Mouse (Mus musculus) left cerebral cortex, adult 11 months (tissue): Measurements from ENCODE around the gene Kif3b.
"Not testable (repeated sequence)": the region's sequence is repeated elsewhere in the genome, so short reads cannot be mapped to it uniquely, and the experiment has no call there.

Experiments
- DNase-seq: peaks from one replicate; pipeline ENCODE4 v3.0.0; 2022; ENCODE audit warnings: low spot score

Kif3b gene

DNA sequence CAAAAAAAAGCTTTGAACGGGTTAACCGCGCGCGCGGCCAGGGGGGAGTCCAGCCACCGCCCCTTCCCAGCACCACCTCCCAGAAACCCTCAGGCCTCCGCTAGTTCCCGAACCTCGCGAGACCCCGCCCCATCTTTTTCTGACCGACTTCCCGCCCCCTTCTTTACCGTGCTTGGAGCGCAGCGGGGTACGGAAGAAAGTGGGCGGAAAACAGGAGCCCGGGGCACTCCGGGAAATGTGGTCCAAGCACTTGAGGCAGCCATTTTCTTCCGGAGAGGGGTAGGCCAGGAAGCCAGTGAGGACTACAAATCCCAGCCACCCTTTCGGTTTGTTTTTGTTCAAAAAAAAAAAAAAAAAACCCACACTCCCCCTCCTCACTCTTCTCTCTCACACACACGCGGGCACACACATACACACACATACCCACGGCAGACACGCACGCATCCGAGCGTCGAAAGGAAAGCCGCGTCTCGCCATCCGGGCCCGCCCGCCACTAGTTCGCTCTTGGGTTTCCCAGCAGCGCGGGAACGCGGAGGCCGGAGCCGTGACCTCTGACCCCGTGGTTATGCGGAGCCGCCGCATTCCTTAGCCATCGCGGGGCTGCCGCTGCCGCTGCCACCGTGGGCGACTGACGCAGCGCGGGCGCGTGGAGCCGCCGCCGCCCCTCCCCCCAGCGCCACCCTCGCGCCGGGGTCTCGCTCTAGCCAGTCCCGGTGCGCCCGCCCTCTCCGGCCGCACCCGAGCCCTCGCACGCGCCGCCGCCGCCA lies 54.4 kb downstream of the Kif3b start, which contains the start of gene Asxl1:
Gene Asxl1 (plus strand): TSS at position 376 of the 767 bp plus-strand sequence.
- peak; percentile 95 for DNase-seq

GRCm38 (mm10) chr2:153346221-153347182 lies 55.3 kb downstream of the Kif3b start:
- DNase-seq = no peak

GRCm38 (mm10) chr2:153347183-153347781 lies 56.1 kb downstream of the Kif3b start:
- DNase-seq = no peak

DNA sequence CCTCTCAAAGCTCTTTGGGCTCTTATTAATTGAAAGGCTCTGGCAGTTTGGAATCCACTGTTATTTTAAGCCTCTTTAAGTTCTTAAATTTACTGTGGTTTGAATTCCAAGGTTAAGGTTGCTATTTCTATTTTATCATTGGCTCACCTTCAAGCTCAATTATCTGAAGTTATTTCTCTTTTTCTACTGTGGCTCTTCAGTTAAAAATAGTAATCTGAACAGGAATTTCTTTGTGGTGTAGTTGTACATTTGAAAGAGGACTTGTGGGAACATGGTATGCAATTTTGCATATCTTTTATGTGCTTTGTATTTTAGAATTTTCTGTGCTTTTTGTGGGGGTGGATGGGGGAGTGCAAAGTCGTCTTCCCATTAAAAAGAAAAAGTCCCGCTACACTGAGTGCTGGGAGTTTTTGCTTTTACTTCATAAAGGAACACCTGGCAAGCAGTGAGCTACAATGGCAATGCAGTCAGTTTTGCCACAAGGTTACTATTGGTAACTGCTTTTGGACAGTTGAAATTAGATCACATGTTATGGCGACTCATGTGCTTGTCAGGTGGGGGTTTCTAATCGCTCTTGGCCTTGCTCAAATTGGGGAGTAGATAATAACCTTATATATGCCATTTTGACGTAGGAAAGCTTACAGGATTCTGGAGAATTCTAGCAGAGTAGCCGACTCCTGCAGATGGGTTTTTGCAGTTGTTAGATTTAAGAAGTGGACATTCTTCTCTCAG lies 57.1 kb downstream of the Kif3b start:
- no peak for DNase-seq

DNA sequence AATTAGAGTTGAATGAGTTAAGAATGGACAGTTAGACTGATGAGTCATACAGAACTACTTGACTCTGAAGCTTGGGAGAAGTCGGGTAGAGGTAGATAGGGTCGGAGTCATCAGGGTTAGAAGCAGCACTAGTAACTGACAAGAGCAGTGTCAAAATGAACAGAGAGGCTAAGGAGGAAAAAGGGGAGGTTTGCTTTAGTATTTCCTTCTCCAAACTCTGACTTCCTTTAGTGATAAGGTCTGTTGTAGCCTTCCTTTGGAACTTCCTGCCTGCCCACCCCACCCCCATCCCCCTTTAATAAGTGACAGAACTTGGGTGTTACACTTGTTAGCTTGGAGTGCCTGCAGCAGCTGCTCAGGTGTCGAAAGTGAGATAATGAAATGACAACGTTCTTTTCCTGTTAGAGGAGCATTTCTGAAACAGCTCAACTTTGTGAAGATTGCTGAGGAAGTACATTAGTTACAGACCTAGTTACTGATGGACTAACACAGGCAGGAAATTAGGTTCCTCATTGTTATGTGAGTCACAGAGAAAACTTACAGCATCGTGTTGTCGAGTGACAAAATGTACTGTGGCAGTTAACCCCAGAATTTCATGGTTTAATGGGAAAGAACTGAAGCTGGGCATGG lies 59.5 kb downstream of the Kif3b start:
- DNase-seq = no peak

DNA sequence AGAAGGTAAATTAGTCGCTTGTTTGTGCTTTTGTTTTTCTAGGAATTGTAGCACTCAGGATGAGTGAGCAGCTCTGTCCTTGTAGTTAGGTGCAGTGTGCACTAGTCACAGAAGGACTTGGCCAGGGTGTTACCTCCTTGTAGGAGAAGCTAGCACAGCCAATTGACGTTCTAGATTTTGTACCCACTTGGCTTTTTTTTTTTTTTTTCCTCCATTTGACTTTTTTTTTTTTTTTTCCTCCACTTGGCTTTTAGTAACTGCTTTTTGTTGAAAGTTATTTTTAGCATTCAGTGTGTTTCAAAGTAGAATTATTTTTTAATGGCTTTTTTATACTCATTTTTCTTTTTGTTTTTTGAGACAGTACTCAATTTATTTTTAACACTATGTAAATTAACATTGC lies 63.4 kb downstream of the Kif3b start:
- no peak for DNase-seq

GRCm38 (mm10) chr2:153356784-153357183 lies 65.6 kb downstream of the Kif3b start:
- no peak for DNase-seq

GRCm38 (mm10) chr2:153361101-153361710 lies 70.0 kb downstream of the Kif3b start:
- DNase-seq = no peak

- not testable (repeated sequence) for DNase-seq
These were observed 73.3 kb downstream of the Kif3b start for GRCm38 (mm10) chr2:153364531-153364930.

- no peak for DNase-seq
These were observed 79.7 kb downstream of the Kif3b start for GRCm38 (mm10) chr2:153370871-153371270.

DNA sequence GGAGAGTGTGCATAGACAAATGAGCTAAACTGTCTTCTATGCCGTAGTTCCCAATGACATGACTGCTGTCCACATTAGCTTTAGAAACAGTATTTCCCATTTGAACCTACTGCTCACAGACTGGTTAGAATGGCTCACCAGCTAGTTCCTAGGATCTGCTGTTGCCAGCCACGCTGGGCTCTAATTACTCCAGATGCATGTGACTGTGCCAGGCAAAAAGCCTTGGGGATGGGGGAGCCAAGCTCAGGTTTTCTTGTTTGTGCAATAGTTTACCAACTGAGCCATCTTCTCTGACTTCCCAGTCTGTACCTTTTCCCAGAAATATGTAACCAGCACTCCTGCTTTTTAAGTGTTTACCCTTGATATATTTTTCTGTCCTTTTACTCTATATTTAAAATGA lies 84.2 kb downstream of the Kif3b start:
- no peak for DNase-seq

DNA sequence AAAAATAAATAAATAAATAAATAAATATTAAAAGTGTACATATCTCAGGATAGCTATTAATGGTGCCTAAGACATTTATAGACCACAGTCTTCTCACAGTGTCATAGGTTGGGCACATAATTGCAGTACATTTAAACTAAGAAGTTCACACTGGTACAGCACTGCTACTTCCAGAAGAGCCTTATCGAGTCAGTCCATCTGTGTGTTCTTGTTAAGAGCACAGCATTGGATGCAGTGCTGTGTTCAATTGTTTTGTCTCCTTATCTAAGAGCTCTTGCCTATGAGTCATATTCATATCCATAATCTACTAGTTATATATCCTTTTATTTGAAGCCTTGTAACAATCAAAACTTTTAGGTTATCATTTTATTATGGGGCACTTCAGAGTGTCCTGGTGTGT lies 89.3 kb downstream of the Kif3b start:
- no peak for DNase-seq
